Mouse (Mus musculus) midbrain, embryonic 12.5 days (tissue): ENCODE measurements around the gene 4931428L18Rik. TPM values are rescaled to one million over a fixed set of nuclear protein-coding genes. Genes with fewer than 3 reads are reported as not detected.

Source experiments
- ATAC-seq: fragments of 200-750 bp; cut with Nextera tagmentation; 2 replicates; pipeline ENCODE4 v1.8.0; 2017; ENCODE audit warnings: low read depth, moderate TSS enrichment, moderate library complexity; ENCODE audit not compliant: low FRiP score
- H3K27ac ChIP-seq: fragments of 300-500 bp; sonication (generic); replicated peaks from 2 replicates; pipeline ENCODE4 v1.5.1; 2016; ENCODE audit warnings: mild to moderate bottlenecking
- H3K27me3 ChIP-seq: fragments of 300-500 bp; sonication (generic); 2 replicates; pipeline ENCODE4 v1.6.1; 2016; ENCODE audit warnings: mild to moderate bottlenecking
- H3K36me3 ChIP-seq: fragments of 300-500 bp; sonication (generic); 2 replicates; pipeline ENCODE4 v1.6.1; 2016
- H3K4me1 ChIP-seq: fragments of 300-500 bp; sonication (generic); 2 replicates; pipeline ENCODE4 v1.6.1; 2016
- H3K4me2 ChIP-seq: fragments of 300-500 bp; sonication (generic); replicated peaks from 2 replicates; pipeline ENCODE4 v1.6.1; 2016; ENCODE audit warnings: mild to moderate bottlenecking, moderate library complexity
- H3K4me3 ChIP-seq: fragments of 300-500 bp; sonication (generic); 2 replicates; pipeline ENCODE4 v1.5.1; 2016; ENCODE audit warnings: mild to moderate bottlenecking
- H3K9ac ChIP-seq: fragments of 300-500 bp; sonication (generic); replicated peaks from 2 replicates; pipeline ENCODE4 v1.6.1; 2016; ENCODE audit warnings: mild to moderate bottlenecking, moderate library complexity
- H3K9me3 ChIP-seq: fragments of 300-500 bp; sonication (generic); 2 replicates; pipeline ENCODE4 v1.6.1; 2016; ENCODE audit warnings: mild to moderate bottlenecking
- WGBS: fragments of 180-500 bp; shearing (Covaris S2); methylation state at CpG from one replicate; pipeline ENCODE4 v1.1.7; 2016; 5-methylcytosine and 5-hydroxymethylcytosine counted together
- polyA plus RNA-seq: library from polyadenylated mRNA; unstranded; fragments of >200 nt; fragmentation: Nextera tagmentation; extraction: Ambion mirVana; gene quantifications from 2 replicates; pipeline ENCODE4 v1.2.1, GENCODE M21; 2016

4931428L18Rik gene
- polyA plus RNA-seq, 1 experiment from 2014 or later = not detected

DNA sequence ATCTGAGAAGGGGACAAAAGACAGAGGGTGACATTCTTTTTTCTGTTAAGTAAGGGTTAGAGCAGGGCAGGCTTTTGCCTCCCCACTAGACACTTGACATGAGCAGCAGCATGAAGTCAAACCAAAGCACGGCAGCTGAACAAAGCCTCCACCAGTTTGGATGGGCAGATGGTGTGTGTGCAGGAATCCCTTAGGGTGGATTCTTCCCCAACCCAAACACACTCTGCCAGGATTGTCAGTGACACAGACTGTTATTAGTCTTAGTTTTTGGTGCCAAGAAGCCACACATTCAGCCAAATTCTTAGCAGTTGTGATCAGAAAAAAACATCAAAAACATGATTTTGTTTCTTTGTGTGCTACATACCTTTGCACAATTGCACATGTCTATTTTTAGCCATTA is 44.2 kb downstream of the 4931428L18Rik start:
- Histone ChIP-seq H3K9ac (no peak overlapping the region), H3K9me3 (no peaks in the 10 kb centered on the region), H3K36me3 (no peaks in the 10 kb centered on the region), H3K4me2 (no peak overlapping the region), H3K27me3 (no peaks in the 10 kb centered on the region), H3K27ac (no peak overlapping the region), H3K4me3 (no peak overlapping the region), H3K4me1 (no peaks in the 10 kb centered on the region)
- 38% methylated on average over 1 of the region's 1 CpGs for WGBS
- ATAC-seq = no peak

DNA sequence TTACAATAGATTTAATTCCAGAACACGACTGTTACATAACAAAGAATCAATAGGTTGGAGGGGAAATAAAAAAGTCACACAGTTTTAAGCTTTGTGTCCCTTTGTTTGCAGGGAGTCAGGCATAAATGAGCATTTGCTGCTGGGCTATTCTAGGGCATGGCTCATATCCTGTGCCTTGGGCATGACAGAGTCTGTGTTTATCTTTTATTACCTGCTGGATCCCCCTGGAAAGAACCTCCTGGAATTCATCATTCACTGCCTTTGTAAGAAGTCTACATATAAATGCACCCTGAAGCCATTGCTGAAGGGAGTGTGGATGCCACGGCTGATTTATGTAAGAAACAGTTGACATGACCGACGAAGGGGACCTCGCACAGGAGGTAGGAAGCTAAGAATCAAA is 46.4 kb downstream of the 4931428L18Rik start, which contains the start of gene Lgsn:
Gene Lgsn, plus strand, starts transcription at position 301 of the 400 bp plus-strand sequence.
- Histone ChIP-seq H3K36me3 (no peaks in the 10 kb centered on the region), H3K27ac (no peak within 1 kb of the TSS), H3K27me3 (no peaks in the 10 kb centered on the region), H3K9me3 (no peaks in the 10 kb centered on the region), H3K9ac (no peak within 1 kb of the TSS), H3K4me3 (no peak within 1 kb of the TSS), H3K4me1 (no peaks in the 10 kb centered on the region), H3K4me2 (no peak within 1 kb of the TSS)
- WGBS = 80% methylated on average over 5 of the region's 5 CpGs
- no peak for ATAC-seq

DNA sequence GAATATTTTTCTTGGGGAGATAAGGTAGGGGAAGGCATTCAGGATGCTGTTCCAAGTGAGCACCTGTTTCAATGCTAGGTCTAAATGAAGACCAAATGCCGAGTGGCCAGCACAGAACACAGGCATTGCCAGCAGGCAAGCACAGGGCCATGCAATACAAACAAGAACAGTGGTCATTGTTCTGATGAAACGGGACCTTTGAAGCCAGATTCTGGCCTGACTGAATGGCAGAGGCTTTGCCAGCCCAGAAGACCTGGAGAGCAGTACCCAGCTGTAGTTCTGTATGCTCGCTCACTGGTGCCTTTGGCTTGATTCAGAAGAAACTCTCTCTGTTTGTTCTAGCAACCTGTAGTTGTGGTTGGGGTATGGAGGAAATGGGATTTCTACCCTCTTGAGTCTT is 47.1 kb downstream of the 4931428L18Rik start:
- no peak for ATAC-seq
- Histone ChIP-seq H3K4me1 (no peaks in the 10 kb centered on the region), H3K36me3 (no peaks in the 10 kb centered on the region), H3K27me3 (no peaks in the 10 kb centered on the region), H3K9me3 (no peaks in the 10 kb centered on the region), H3K27ac (no peak overlapping the region), H3K4me2 (no peak overlapping the region), H3K9ac (no peak overlapping the region), H3K4me3 (no peak overlapping the region)
- WGBS = 76% methylated on average over 3 of the region's 3 CpGs

DNA sequence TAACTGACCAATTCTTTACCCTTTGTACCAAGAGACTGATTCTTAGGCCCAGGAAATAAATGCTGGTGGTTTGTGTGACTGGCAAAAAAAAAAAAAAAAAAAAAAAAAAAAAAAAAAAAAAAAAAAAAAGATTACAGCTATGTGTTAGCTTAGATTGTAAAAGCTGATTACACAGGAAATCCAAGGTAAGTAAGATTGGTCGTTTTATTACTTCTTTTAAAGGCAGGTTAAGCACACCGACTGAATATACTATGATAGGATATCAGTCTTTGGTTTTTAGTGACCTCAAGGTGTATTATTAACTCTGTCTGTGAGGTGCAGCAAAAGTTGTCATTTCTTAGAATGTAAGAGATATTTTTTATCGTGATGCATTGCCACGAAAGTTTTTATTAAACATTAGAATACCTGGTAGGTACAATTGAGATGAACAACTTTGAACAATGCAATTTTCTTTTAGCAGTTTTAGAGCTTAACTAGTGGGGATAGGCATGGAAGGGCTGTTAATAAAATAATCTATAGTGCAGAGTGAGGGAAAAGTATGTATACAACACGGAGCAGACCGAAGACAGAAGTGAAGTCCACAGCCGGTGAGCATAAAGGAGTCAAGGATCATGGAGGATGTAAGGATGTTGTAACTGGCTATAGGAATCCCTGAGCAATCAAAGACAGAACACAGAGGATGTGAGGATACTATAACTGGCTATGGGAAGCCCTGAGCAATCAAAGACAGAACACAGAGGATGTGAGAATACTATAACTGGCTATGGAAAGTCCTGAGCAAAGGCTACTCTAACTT is 57.0 kb downstream of the 4931428L18Rik start:
- H3K4me2 ChIP-seq = no peak overlapping the region
- H3K27me3 ChIP-seq = no peaks in the 10 kb centered on the region
- H3K4me1 ChIP-seq = no peaks in the 10 kb centered on the region
- no peak for ATAC-seq
- 90% methylated on average over 7 of the region's 7 CpGs for WGBS
- H3K36me3 ChIP-seq = no peaks in the 10 kb centered on the region
- no peaks in the 10 kb centered on the region for H3K9me3 ChIP-seq
- no peak overlapping the region for H3K27ac ChIP-seq
- no peak overlapping the region for H3K4me3 ChIP-seq
- H3K9ac ChIP-seq = no peak overlapping the region

DNA sequence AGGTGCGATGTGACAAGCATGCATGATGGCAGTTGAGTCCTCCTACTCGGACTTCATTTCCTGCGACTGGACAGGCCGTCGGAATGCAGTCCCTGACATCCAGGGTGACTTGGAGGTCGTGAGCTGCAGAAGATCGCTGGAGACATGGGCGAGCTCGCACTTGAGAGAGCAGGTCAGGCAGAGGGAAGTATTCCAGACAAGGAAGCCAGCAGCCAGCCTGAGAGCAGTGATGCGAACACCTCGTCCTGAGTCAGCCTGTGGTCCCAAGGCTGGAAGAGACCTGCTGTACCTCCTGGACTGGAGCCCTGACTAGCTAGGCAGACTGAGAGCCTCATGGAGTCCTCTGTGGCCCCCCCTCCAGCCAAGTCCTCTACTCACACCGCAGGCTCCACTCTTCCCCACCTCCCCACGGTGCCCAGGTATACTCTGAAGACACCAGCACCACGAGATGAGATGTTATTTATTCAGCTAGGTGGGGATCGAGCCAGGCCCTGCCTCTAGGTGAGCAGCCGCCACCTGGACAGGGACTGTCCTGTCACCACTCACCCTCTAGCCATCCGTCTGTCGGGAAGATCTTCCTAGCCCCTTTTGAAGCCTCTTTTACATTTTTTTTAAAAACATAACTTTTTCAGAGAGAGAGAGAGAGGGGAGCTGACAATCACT is 57.8 kb downstream of the 4931428L18Rik start:
- no peak overlapping the region for H3K9ac ChIP-seq
- H3K4me2 ChIP-seq = no peak overlapping the region
- 82% methylated on average over 18 of the region's 18 CpGs for WGBS
- H3K4me3 ChIP-seq = no peak overlapping the region
- no peak for ATAC-seq
- H3K36me3 ChIP-seq = no peaks in the 10 kb centered on the region
- H3K4me1 ChIP-seq = no peaks in the 10 kb centered on the region
- H3K9me3 ChIP-seq = no peaks in the 10 kb centered on the region
- no peaks in the 10 kb centered on the region for H3K27me3 ChIP-seq
- H3K27ac ChIP-seq = no peak overlapping the region

DNA sequence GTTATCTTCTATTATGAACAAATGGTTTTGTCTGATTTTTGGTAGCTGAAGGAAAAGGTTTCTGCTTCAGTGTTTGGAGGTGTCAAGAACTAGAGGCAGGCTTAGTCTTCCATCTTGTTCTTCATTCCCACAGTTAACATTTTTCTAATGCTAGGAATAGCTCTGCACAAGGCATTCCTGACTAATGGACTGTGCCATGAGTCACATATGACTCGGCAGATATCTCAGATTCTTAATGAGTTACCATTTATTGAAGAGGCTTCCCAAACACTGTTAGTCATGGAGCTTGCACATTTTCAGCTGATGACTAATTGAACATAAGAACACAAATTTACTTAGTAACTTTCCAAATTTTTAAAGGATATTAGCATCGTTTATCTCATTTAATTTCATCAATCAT is 65.6 kb downstream of the 4931428L18Rik start:
- no peak for ATAC-seq

DNA sequence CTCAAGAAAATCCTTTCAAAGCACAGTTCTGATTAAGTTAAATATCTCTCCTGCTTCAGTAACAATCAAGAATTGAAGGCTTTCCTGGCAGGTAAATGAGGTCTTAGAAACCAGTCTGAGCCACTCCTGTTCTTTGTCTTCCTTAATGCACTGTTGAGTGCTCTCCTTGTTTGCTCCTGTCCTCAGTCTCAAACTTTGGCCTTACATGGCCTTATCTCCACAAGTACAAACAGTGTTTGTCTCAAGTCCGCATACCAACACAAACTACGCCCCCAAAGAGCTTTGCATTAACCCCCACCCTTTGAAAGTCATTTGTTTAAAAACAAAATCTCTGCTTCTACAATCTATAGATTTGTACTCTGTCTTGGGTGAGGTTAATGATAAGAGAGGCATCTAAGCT is 66.3 kb downstream of the 4931428L18Rik start:
- Histone ChIP-seq H3K9me3 (no peaks in the 10 kb centered on the region), H3K36me3 (no peaks in the 10 kb centered on the region), H3K4me2 (no peak overlapping the region), H3K27ac (no peak overlapping the region), H3K4me1 (no peaks in the 10 kb centered on the region), H3K4me3 (no peak overlapping the region), H3K9ac (no peak overlapping the region), H3K27me3 (no peaks in the 10 kb centered on the region)
- 82% methylated on average over 2 of the region's 2 CpGs for WGBS
- ATAC-seq = no peak

More for the DNA sequence above, 65.6 kb downstream of the 4931428L18Rik start:
- Histone ChIP-seq H3K36me3 (no peaks in the 10 kb centered on the region), H3K4me3 (no peak overlapping the region), H3K4me2 (no peak overlapping the region), H3K27ac (no peak overlapping the region), H3K9me3 (no peaks in the 10 kb centered on the region), H3K27me3 (no peaks in the 10 kb centered on the region), H3K4me1 (no peaks in the 10 kb centered on the region), H3K9ac (no peak overlapping the region)
- WGBS = 88% methylated on average over 2 of the region's 2 CpGs

DNA sequence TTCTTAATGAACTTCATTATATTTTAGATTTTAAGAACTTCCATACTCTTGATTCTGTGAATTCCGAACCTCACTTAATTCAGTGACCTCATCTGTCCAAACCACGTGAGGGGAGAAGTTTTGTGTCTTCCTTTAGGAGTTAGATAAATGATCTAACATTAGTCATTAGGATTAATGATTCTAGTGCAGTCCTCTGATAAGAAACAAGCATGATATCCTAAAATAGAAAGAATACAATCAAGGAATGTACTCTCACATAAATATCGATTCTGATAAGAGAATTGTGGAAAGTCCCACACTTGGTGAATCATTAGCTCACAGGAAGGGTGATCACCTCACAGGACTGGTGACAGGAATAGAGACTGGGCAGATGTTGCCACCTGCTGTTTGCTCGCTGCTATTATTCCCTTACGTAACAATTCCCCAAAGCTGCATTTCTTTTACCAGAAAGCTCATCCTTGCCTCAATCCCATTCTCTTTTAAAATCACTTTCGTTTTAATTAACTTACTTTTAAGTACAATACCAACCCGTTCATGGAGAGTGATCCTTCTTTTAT is 68.6 kb downstream of the 4931428L18Rik start:
- H3K9me3 ChIP-seq = no peaks in the 10 kb centered on the region
- H3K36me3 ChIP-seq = no peaks in the 10 kb centered on the region
- no peak overlapping the region for H3K27ac ChIP-seq
- no peak overlapping the region for H3K4me2 ChIP-seq
- 29% methylated on average over 7 of the region's 7 CpGs for WGBS
- H3K9ac ChIP-seq = no peak overlapping the region
- H3K4me1 ChIP-seq = no peaks in the 10 kb centered on the region
- 0 out of 2 replicates have a peak, but pooled peaks have one; percentile 69 for ATAC-seq
- H3K27me3 ChIP-seq = no peaks in the 10 kb centered on the region
- no peak overlapping the region for H3K4me3 ChIP-seq

DNA sequence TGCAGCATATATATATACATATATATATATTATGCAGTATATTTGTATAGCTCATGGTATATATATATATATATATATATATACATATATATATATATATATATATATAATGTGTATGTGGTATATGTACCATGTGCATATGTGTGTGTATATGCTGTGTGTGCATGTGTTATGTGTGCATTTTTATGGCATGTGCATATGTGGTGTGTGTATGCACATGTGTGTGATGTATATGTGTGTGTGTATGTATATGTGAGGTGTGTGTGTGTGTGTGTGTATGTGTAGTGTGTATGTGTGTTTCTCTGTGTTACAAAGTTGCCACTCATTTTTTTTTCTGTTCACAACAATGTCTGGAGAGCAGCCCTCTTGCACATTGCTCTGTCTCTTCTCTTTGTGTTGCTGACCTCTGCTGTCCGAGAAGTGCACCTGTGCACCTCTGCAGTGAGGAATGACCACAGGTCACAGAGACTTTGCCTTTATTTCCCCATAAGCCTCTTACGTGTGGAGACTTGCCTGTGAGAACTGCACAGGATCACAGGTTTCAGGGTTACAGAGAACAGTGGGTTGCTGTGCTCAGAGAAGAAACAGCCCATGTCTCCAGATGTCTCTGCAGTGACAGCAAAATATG is 69.6 kb downstream of the 4931428L18Rik start:
- Histone ChIP-seq H3K36me3 (no peaks in the 10 kb centered on the region), H3K27me3 (no peaks in the 10 kb centered on the region), H3K4me2 (no peak overlapping the region), H3K4me1 (no peaks in the 10 kb centered on the region), H3K9me3 (no peaks in the 10 kb centered on the region), H3K27ac (no peak overlapping the region), H3K4me3 (no peak overlapping the region), H3K9ac (no peak overlapping the region)
- WGBS = 67% methylated on average over 2 of the region's 2 CpGs
- ATAC-seq = no peak

DNA sequence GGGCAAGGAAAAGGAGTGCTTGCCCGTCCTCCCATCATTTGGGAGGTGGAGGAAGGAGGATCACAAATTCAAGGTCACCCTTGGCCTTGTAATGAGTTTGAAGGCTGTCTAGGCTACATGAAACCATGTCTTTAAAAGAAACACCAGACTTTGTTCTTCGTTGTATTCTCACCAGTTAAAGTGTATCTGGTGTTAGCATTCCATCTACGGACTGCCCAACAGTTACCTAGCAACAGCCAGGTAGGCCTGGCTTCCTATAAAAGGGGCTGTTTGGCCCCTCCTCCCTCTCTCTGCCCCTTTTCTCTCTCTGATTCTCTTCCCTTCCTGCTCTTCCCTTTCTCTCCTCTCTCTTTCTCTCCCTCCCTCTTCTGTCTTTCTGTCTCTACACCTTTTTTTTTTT is 71.9 kb downstream of the 4931428L18Rik start:
- 71% methylated on average over 3 of the region's 3 CpGs for WGBS
- Histone ChIP-seq H3K4me2 (no peak overlapping the region), H3K27ac (no peak overlapping the region), H3K36me3 (no peaks in the 10 kb centered on the region), H3K27me3 (no peaks in the 10 kb centered on the region), H3K9ac (no peak overlapping the region), H3K9me3 (no peaks in the 10 kb centered on the region), H3K4me1 (no peaks in the 10 kb centered on the region), H3K4me3 (no peak overlapping the region)
- ATAC-seq = no peak

DNA sequence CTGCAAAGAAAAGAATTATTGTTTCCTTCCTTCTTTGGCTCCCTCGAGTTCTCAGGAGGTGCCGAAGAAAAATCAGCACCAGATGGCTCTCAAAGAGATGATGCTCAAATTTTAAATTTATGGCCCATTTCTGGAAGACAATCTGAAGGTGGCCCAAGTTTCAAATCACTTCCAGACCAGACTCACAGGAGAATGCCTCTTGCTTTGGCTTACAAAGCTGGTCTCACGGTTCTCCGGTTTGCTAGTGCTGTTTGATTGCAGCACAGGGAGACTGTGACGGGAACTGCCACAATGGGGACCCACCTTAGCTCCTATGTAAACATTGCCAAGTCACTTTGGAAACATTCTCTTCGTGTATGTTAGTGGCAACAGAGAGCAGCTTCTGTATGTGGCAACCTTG is 72.8 kb downstream of the 4931428L18Rik start:
- H3K4me3 ChIP-seq = no peak overlapping the region

DNA sequence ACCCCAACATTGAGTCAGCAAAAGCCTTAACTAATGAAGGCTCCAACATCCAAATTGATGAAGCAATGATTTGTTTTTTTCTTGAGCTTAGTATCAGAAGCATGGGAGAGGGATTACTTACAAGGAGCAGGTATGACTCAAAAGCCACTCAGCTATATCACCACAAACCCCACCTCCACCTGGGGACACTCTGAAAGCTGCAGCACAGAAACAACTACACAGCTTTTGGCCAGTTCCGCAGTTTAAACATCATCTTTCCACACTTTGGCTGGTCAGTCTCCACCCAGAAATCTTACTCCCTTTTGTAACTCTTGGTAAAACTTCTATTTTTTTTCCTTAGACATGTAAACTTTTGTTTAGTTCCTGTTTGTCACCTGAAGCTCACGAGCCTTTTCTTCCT is 78.9 kb downstream of the 4931428L18Rik start:
- 90% methylated on average over 2 of the region's 2 CpGs for WGBS
- Histone ChIP-seq H3K4me2 (no peak overlapping the region), H3K27me3 (no peaks in the 10 kb centered on the region), H3K36me3 (no peaks in the 10 kb centered on the region), H3K9ac (no peak overlapping the region), H3K4me1 (no peaks in the 10 kb centered on the region), H3K27ac (no peak overlapping the region), H3K9me3 (no peaks in the 10 kb centered on the region), H3K4me3 (no peak overlapping the region)
- no peak for ATAC-seq

More for the DNA sequence above, 72.8 kb downstream of the 4931428L18Rik start:
- ATAC-seq = no peak
- Histone ChIP-seq H3K9ac (no peak overlapping the region), H3K36me3 (no peaks in the 10 kb centered on the region), H3K4me2 (no peak overlapping the region), H3K27me3 (no peaks in the 10 kb centered on the region), H3K27ac (no peak overlapping the region), H3K4me1 (no peaks in the 10 kb centered on the region), H3K9me3 (no peaks in the 10 kb centered on the region)
- 66% methylated on average over 6 of the region's 6 CpGs for WGBS
